Mouse (Mus musculus) lung, postnatal 0 days (tissue): ENCODE data around the gene Pgf. TPM values are rescaled to one million over a fixed set of nuclear protein-coding genes. Genes with fewer than 3 reads are reported as not detected.
A peak's percentile ranks its signal among the peaks of the same experiment; 100 is the strongest.

Experiments used
- ATAC-seq: fragments of 200-750 bp; cut with Nextera tagmentation; 2 replicates; pipeline ENCODE4 v1.8.0; 2017; ENCODE audit warnings: moderate library complexity
- DNase-seq: peaks from one replicate; pipeline ENCODE4 v3.0.0-alpha.2; 2016; ENCODE audit warnings: low spot score
- H3K27ac ChIP-seq: fragments of 300-500 bp; sonication (generic); 2 replicates; pipeline ENCODE4 v1.5.1; 2014; ENCODE audit warnings: antibody characterized with exemption, mild to moderate bottlenecking, low read length, mixed read lengths
- H3K27me3 ChIP-seq: fragments of 300-500 bp; sonication (generic); replicated peaks from 2 replicates; pipeline ENCODE4 v1.6.1; 2014; ENCODE audit warnings: low read length, mixed read lengths; ENCODE audit not compliant: insufficient read depth
- H3K36me3 ChIP-seq: fragments of 300-500 bp; sonication (generic); 2 replicates; pipeline ENCODE4 v1.6.1; 2014; ENCODE audit warnings: low read length, mixed read lengths; ENCODE audit not compliant: insufficient read depth
- H3K4me1 ChIP-seq: fragments of 300-500 bp; sonication (generic); 2 replicates; pipeline ENCODE4 v1.6.1; 2014; ENCODE audit warnings: antibody characterized with exemption, low read depth, low read length, mixed read lengths; ENCODE audit not compliant: insufficient read depth
- H3K4me2 ChIP-seq: fragments of 300-500 bp; sonication (generic); replicated peaks from 2 replicates; pipeline ENCODE4 v1.6.1; 2014; ENCODE audit warnings: low read depth, mild to moderate bottlenecking, low read length, moderate library complexity, mixed read lengths
- H3K4me3 ChIP-seq: fragments of 300-500 bp; sonication (generic); 2 replicates; pipeline ENCODE4 v1.5.1; 2014; ENCODE audit warnings: low read depth, low read length
- H3K9ac ChIP-seq: fragments of 300-500 bp; sonication (generic); replicated peaks from 2 replicates; pipeline ENCODE4 v1.6.1; 2014; ENCODE audit warnings: low read depth, mild to moderate bottlenecking
- H3K9me3 ChIP-seq: fragments of 300-500 bp; sonication (generic); 2 replicates; pipeline ENCODE4 v1.6.1; 2016; ENCODE audit warnings: low read length, mixed read lengths
- CTCF ChIP-seq: IDR thresholded peaks from 2 replicates; pipeline ENCODE4 v1.5.1; 2016; ENCODE audit warnings: antibody characterized with exemption, mild to moderate bottlenecking
- EP300 ChIP-seq: IDR thresholded peaks from 2 replicates; pipeline ENCODE4 v1.6.1; 2016; ENCODE audit warnings: antibody characterized with exemption, mild to moderate bottlenecking, control low read depth
- WGBS: fragments of 180-500 bp; shearing (Covaris S2); extraction: QIAGEN DNeasy Blood & Tissue Kit; methylation state at CpG from one replicate; pipeline ENCODE4 v1.1.7; 2014; 5-methylcytosine and 5-hydroxymethylcytosine counted together
- polyA plus RNA-seq: library from polyadenylated mRNA; unstranded; fragments of >200 nt; fragmentation: Nextera tagmentation; extraction: Ambion mirVana; gene quantifications from 2 replicates; pipeline ENCODE4 v1.2.1, GENCODE M21; 2015

The Pgf gene
- polyA plus RNA-seq, 1 experiment from 2014 or later: 19.0 TPM

- H3K27me3 ChIP-seq: no peaks in the 10 kb centered on the region
- no peaks in the 10 kb centered on the region for H3K9me3 ChIP-seq
- H3K4me3 ChIP-seq: no peak overlapping the region
- no peak overlapping the region for H3K27ac ChIP-seq
- ATAC-seq (peak; percentile 80), DNase-seq (peak; percentile 85)
- peaks cover 2% of the 10 kb centered on the region; the same call in 1 of the 2 replicates for H3K4me1 ChIP-seq
- WGBS: 19% methylated on average over 4 of the region's 4 CpGs
- peak; percentile 65 for TF ChIP-seq EP300
- TF ChIP-seq CTCF: no peak
- no peaks in the 10 kb centered on the region for H3K36me3 ChIP-seq
- no peak overlapping the region for H3K9ac ChIP-seq
- no peak overlapping the region for H3K4me2 ChIP-seq
Measured at GRCm38 (mm10) chr12:85194623-85195018, 17.0 kb upstream of the Pgf start.

- no peak overlapping the region for H3K9ac ChIP-seq
- no peak for DNase-seq
- H3K36me3 ChIP-seq: no peaks in the 10 kb centered on the region
- H3K27me3 ChIP-seq: no peaks in the 10 kb centered on the region
- TF ChIP-seq EP300 (no peak), CTCF (no peak)
- peaks cover 2% of the 10 kb centered on the region; the same call in 1 of the 2 replicates for H3K4me1 ChIP-seq
- ATAC-seq: no peak
- no peaks in the 10 kb centered on the region for H3K9me3 ChIP-seq
- WGBS: 73% methylated on average over 11 of the region's 11 CpGs
- H3K27ac ChIP-seq: peak overlapping the region; percentile 51
- no peak overlapping the region for H3K4me3 ChIP-seq
- no peak overlapping the region for H3K4me2 ChIP-seq
Measured at GRCm38 (mm10) chr12:85193923-85194622, 16.5 kb upstream of the Pgf start.

- WGBS: 84% methylated on average over 10 of the region's 10 CpGs
- Histone ChIP-seq H3K36me3 (no peaks in the 10 kb centered on the region), H3K27me3 (no peaks in the 10 kb centered on the region)
Measured at GRCm38 (mm10) chr12:85193146-85193545, 15.6 kb upstream of the Pgf start.

GRCm38 (mm10) chr12:85192461-85193108 lies 15.0 kb upstream of the Pgf start:
- H3K4me1 ChIP-seq: peaks cover 2% of the 10 kb centered on the region; the same call in 1 of the 2 replicates
- H3K9ac ChIP-seq: 0 out of 2 replicates have a peak overlapping the region, but pooled peaks have one; percentile 8
- H3K27me3 ChIP-seq: no peaks in the 10 kb centered on the region
- H3K9me3 ChIP-seq: no peaks in the 10 kb centered on the region
- WGBS: 20% methylated on average over 19 of the region's 19 CpGs
- ATAC-seq (peak; percentile 60), DNase-seq (peak; percentile 81)
- peak overlapping the region; percentile 22 for H3K4me2 ChIP-seq
- TF ChIP-seq EP300 (no peak), CTCF (no peak)
- no peak overlapping the region for H3K4me3 ChIP-seq
- no peaks in the 10 kb centered on the region for H3K36me3 ChIP-seq
- no peak overlapping the region for H3K27ac ChIP-seq

More at GRCm38 (mm10) chr12:85193146-85193545, 15.6 kb upstream of the Pgf start:
- no peak for ATAC-seq
- Histone ChIP-seq H3K9me3 (no peaks in the 10 kb centered on the region), H3K4me3 (no peak overlapping the region), H3K4me2 (no peak overlapping the region), H3K27ac (no peak overlapping the region), H3K9ac (no peak overlapping the region), H3K4me1 (peaks cover 2% of the 10 kb centered on the region; the same call in 1 of the 2 replicates)
- TF ChIP-seq EP300 (no peak), CTCF (no peak)
- DNase-seq: no peak

- 75% methylated on average over 7 of the region's 7 CpGs for WGBS
- peaks cover 2% of the 10 kb centered on the region; the same call in 1 of the 2 replicates for H3K4me1 ChIP-seq
- H3K4me3 ChIP-seq: no peak overlapping the region
- TF ChIP-seq CTCF (no peak), EP300 (no peak)
- DNase-seq (no peak), ATAC-seq (no peak)
- H3K27ac ChIP-seq: no peak overlapping the region
- no peak overlapping the region for H3K9ac ChIP-seq
- H3K27me3 ChIP-seq: no peaks in the 10 kb centered on the region
- H3K36me3 ChIP-seq: no peaks in the 10 kb centered on the region
- H3K4me2 ChIP-seq: no peak overlapping the region
- no peaks in the 10 kb centered on the region for H3K9me3 ChIP-seq
Measured at GRCm38 (mm10) chr12:85190290-85190689, 12.7 kb upstream of the Pgf start.

- Histone ChIP-seq H3K36me3 (no peaks in the 10 kb centered on the region), H3K9ac (no peak overlapping the region), H3K27me3 (no peaks in the 10 kb centered on the region), H3K27ac (no peak overlapping the region), H3K4me2 (no peak overlapping the region), H3K9me3 (no peaks in the 10 kb centered on the region), H3K4me3 (no peak overlapping the region), H3K4me1 (no peaks in the 10 kb centered on the region)
- ATAC-seq: no peak
- DNase-seq: no peak
- no peak for TF ChIP-seq CTCF
- no peak for TF ChIP-seq EP300
- 63% methylated on average over 7 of the region's 7 CpGs for WGBS
Measured at GRCm38 (mm10) chr12:85186361-85186760, 8.8 kb upstream of the Pgf start.
